Mouse (Mus musculus): ENCODE data around the gene Cabp7.

DNA sequence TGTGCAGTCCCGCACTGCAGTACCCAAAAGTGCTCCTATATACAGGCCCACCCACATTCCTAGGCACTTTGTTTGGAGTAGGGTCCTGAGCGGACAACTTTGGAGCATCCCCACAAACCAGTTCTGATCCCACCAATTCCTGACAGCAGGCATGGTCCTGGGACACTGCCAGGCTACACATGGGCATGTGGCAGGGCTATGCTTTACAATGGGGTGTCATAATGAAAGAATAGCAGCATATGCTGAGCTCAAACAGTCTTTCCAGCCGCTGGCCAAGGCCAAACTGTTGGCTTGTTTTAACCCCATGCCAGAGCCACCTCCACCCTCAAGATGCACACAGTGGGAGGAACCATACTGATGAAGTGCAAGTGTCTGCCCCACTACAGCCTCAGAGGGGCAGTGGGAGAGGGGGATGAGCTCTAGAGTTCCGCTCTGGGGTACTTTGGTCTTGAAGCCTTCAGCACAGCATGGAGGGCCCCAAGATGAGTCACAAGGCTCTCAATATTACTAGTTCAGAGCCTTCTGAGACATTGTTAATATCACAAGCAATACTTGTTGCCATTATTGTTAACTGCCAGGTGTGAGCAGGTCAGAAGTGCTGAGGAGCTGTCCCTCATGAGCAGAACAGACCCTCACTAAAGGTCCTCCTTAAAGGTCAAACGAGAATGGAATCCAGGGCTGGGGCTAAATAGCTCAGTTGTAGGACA, 29.9 kb downstream of the Cabp7 start:
- no peak for TF ChIP-seq CTCF (IDR thresholded peaks at IDR 0.05; ENCODE audit: borderline replicate concordance, insufficient read depth, low read length)
- no peak for TF ChIP-seq POLR2A (IDR thresholded peaks at IDR 0.05; ENCODE audit: low read depth, low read length)

Data from embryonic fibroblast, embryonic 13.5 days (primary cell).